Mouse (Mus musculus) ES-CJ7 (cell line): Measurements from ENCODE around the gene Ccl21b.
"Not testable (repeated sequence)": the region's sequence is repeated elsewhere in the genome, so short reads cannot be mapped to it uniquely, and the experiment has no call there.

Experiments used
- DNase-seq: peaks from one replicate; pipeline ENCODE4 v3.0.0; 2011; ENCODE audit warnings: low read depth, low spot score

Ccl21b gene

GRCm38 (mm10) chr4:42255467-42255866, at the start of gene Ccl21b:
Gene Ccl21b, plus strand, starts transcription at chr4:42255767.
- not testable (repeated sequence) for DNase-seq

- DNase-seq: not testable (repeated sequence)
Observed at GRCm38 (mm10) chr4:42240339-42240738, 15.2 kb upstream of the Ccl21b start, which contains the start of gene Gm10600. Gene Gm10600, plus strand, starts transcription at chr4:42240639.

- DNase-seq: not testable (repeated sequence)
Observed at GRCm38 (mm10) chr4:42293967-42294366, 38.4 kb downstream of the Ccl21b start, which contains the start of gene Gm21953. Gene Gm21953, plus strand, starts transcription at chr4:42294267.
